Mouse (Mus musculus): Measurements from ENCODE around the gene Klhl10.

Gene Klhl10

GRCm38 (mm10) chr11:100408076-100408834 is 33.5 kb upstream of the Klhl10 start:
- DNase-seq (ENCODE audit: low spot score in 2 of 2), result peak; percentile 62

- DNase-seq (ENCODE audit: low spot score in 2 of 2), result no peak
These were observed 32.8 kb upstream of the Klhl10 start for GRCm38 (mm10) chr11:100408835-100409462.

- DNase-seq (ENCODE audit: low spot score in 2 of 2), result no peak
These were observed 32.0 kb upstream of the Klhl10 start for GRCm38 (mm10) chr11:100409686-100410085.

GRCm38 (mm10) chr11:100411736-100412135 is 30.0 kb upstream of the Klhl10 start:
- no peak for DNase-seq (ENCODE audit: low spot score in 2 of 2)

- no peak for DNase-seq (ENCODE audit: low spot score in 2 of 2)
These were observed 28.2 kb upstream of the Klhl10 start for GRCm38 (mm10) chr11:100413541-100413940.

- peak; percentile 63 to 77 for DNase-seq (ENCODE audit: low spot score in 2 of 2)
These were observed 27.4 kb upstream of the Klhl10 start, which contains the start of gene P3h4 for GRCm38 (mm10) chr11:100414021-100414913. Gene P3h4 (minus strand): TSS chr11:100414836.

GRCm38 (mm10) chr11:100414914-100415822 is 26.5 kb upstream of the Klhl10 start, which contains the start of gene Fkbp10:
Gene Fkbp10 (plus strand): TSS chr11:100415697.
- DNase-seq (ENCODE audit: low spot score in 2 of 2), result no peak

GRCm38 (mm10) chr11:100421537-100421936 is 20.2 kb upstream of the Klhl10 start:
- DNase-seq (ENCODE audit: low spot score in 2 of 2), result no peak

- no peak for DNase-seq (ENCODE audit: low spot score in 2 of 2)
These were observed 17.9 kb upstream of the Klhl10 start for GRCm38 (mm10) chr11:100423836-100424235.

- peak; percentile 71 to 82 for DNase-seq (ENCODE audit: low spot score in 2 of 2)
These were observed 15.9 kb upstream of the Klhl10 start for GRCm38 (mm10) chr11:100425851-100426250.

- DNase-seq (ENCODE audit: low spot score in 2 of 2), result no peak
These were observed 14.9 kb upstream of the Klhl10 start for GRCm38 (mm10) chr11:100426820-100427219.

- no peak for DNase-seq (ENCODE audit: low spot score in 2 of 2)
These were observed 13.0 kb upstream of the Klhl10 start for GRCm38 (mm10) chr11:100428612-100429199.

- no peak for DNase-seq (ENCODE audit: low spot score in 2 of 2)
These were observed 11.7 kb upstream of the Klhl10 start for GRCm38 (mm10) chr11:100430052-100430451.

GRCm38 (mm10) chr11:100432002-100432401 is 9.7 kb upstream of the Klhl10 start:
- no peak for DNase-seq (ENCODE audit: low spot score in 2 of 2)

- DNase-seq (ENCODE audit: low spot score in 2 of 2), result no peak
These were observed 6.0 kb upstream of the Klhl10 start for GRCm38 (mm10) chr11:100435678-100436246.

- DNase-seq (ENCODE audit: low spot score in 2 of 2), result no peak
These were observed 3.8 kb upstream of the Klhl10 start for GRCm38 (mm10) chr11:100437901-100438300.

- DNase-seq (ENCODE audit: low spot score in 2 of 2), result peak; percentile 83 to 84
These were observed 810 bp upstream of the Klhl10 start for GRCm38 (mm10) chr11:100440691-100441522.

- DNase-seq (ENCODE audit: low spot score in 2 of 2), result no peak
These were observed 908 bp downstream of the Klhl10 start for GRCm38 (mm10) chr11:100442625-100443024.

- no peak for DNase-seq (ENCODE audit: low spot score in 2 of 2)
These were observed 15.5 kb downstream of the Klhl10 start for GRCm38 (mm10) chr11:100457247-100457646.

Data from right cerebral cortex, adult 2 months (tissue).